Mouse (Mus musculus) intestine, embryonic 14.5 days (tissue): ENCODE data around the gene Olfr1411. TPM values are rescaled to one million over a fixed set of nuclear protein-coding genes. Genes with fewer than 3 reads are reported as not detected.

ENCODE experiments used
- ATAC-seq: fragments of 200-750 bp; cut with Nextera tagmentation; replicated peaks from 2 replicates; pipeline ENCODE4 v1.8.0; 2017; ENCODE audit warnings: low read depth, moderate number of reproducible peaks, moderate TSS enrichment, moderate library complexity; ENCODE audit not compliant: low FRiP score, low TSS enrichment
- DNase-seq: peaks from one replicate; pipeline ENCODE4 v3.0.0-alpha.2; 2018; ENCODE audit warnings: low spot score
- H3K27ac ChIP-seq: fragments of 300-500 bp; sonication (generic); 2 replicates; pipeline ENCODE4 v1.5.1; 2014; ENCODE audit warnings: low read depth, mild to moderate bottlenecking, control low read depth
- H3K27me3 ChIP-seq: fragments of 300-500 bp; sonication (generic); replicated peaks from 2 replicates; pipeline ENCODE4 v1.6.1; 2014; ENCODE audit warnings: low read length, control low read depth; ENCODE audit not compliant: control insufficient read depth, insufficient read depth
- H3K36me3 ChIP-seq: fragments of 300-500 bp; sonication (generic); 2 replicates; pipeline ENCODE4 v1.6.1; 2014; ENCODE audit warnings: low read length, control low read depth; ENCODE audit not compliant: control insufficient read depth, insufficient read depth
- H3K4me1 ChIP-seq: fragments of 300-500 bp; sonication (generic); replicated peaks from 2 replicates; pipeline ENCODE4 v1.6.1; 2014; ENCODE audit warnings: low read length, control low read depth, mixed read lengths; ENCODE audit not compliant: control insufficient read depth, insufficient read depth
- H3K4me2 ChIP-seq: fragments of 300-500 bp; sonication (generic); 2 replicates; pipeline ENCODE4 v1.6.1; 2014; ENCODE audit warnings: low read length
- H3K4me3 ChIP-seq: fragments of 300-500 bp; sonication (generic); 2 replicates; pipeline ENCODE4 v1.5.1; 2014; ENCODE audit warnings: low read depth, low read length, control low read depth, mixed read lengths
- H3K9ac ChIP-seq: fragments of 300-500 bp; sonication (generic); 2 replicates; pipeline ENCODE4 v1.6.1; 2014; ENCODE audit warnings: mild to moderate bottlenecking, low read length
- H3K9me3 ChIP-seq: fragments of 300-500 bp; sonication (generic); 2 replicates; pipeline ENCODE4 v1.6.1; 2016; ENCODE audit warnings: low read length, control low read depth; ENCODE audit not compliant: control insufficient read depth
- WGBS: fragments of 180-500 bp; shearing (Covaris S2); extraction: QIAGEN DNeasy Blood & Tissue Kit; methylation state at CpG from one replicate; pipeline ENCODE4 v1.1.7; 2014; 5-methylcytosine and 5-hydroxymethylcytosine counted together
- polyA plus RNA-seq: library from polyadenylated mRNA; unstranded; fragments of >200 nt; fragmentation: Nextera tagmentation; extraction: Ambion mirVana; gene quantifications from 2 replicates; pipeline ENCODE4 v1.2.1, GENCODE M21; 2014

Olfr1411 gene
- polyA plus RNA-seq, 1 experiment from 2014 or later: not detected

DNA sequence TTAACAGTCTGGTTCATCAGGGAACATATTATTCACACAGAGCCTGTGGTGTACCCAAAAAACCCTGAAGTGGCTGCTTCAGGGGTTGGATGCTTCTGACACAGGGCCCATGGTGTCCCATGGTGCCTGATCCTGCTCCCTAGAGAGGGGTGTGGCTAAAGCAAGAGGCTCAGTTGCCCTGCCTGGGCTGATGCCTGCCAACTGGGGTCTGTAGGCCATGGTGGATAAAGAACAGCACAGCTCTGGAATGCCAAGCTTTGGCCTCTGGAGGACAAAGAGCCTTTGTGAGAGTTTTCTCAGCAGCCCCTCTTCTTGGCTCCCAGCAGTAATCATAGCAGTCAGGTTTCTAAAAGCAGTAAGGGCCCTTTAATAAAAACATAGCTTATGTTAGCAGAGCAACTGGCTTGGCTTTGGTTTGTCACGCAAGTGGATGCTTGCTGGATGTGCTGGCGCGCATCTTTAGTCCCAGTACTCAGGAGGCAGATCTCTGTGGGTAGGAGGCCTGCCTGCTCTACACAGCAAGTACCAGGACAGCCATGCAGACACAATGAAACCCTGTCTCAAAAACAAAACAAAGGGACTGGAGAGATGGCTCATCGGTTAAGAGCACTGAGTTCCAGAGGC lies 40.9 kb downstream of the Olfr1411 start:
- no peaks in the 10 kb centered on the region for H3K27me3 ChIP-seq
- no peaks in the 10 kb centered on the region for H3K9me3 ChIP-seq
- peaks cover 36% of the 10 kb centered on the region for H3K36me3 ChIP-seq
- peak; percentile 46 for DNase-seq
- no peak; the same call in 1 of the 2 replicates for ATAC-seq
- WGBS: 77% methylated on average over 4 of the region's 4 CpGs
- H3K4me2 ChIP-seq: no peak overlapping the region
- H3K27ac ChIP-seq: no peak overlapping the region
- H3K4me3 ChIP-seq: no peak overlapping the region
- no peak overlapping the region for H3K9ac ChIP-seq
- no peaks in the 10 kb centered on the region; the same call in 1 of the 2 replicates for H3K4me1 ChIP-seq

DNA sequence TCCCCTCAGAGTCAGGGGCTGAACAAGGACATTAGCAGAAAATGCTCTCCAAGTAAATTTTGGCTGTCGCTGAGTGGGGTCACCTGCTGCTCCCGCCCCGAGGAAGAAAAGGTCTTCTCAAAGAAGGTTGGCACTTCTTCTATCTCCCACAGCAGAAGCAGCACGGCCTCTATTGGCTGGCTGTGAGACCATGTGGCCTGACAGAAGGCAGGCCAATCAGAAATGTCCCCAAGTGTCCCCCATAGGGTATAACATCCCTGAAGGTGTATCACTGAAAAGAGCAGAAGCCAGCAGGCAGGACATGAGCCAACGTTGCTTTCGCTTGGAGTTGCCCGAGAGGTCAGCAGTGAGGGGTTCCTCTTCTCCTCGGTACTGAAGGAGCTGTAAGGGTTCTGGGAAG lies 41.8 kb downstream of the Olfr1411 start:
- DNase-seq (no peak), ATAC-seq (no peak)
- 83% methylated on average over 8 of the region's 8 CpGs for WGBS
- Histone ChIP-seq H3K4me3 (no peak overlapping the region), H3K9me3 (no peaks in the 10 kb centered on the region), H3K4me2 (no peak overlapping the region), H3K36me3 (peaks cover 36% of the 10 kb centered on the region), H3K4me1 (peaks cover 8% of the 10 kb centered on the region), H3K27me3 (no peaks in the 10 kb centered on the region), H3K27ac (no peak overlapping the region), H3K9ac (no peak overlapping the region)

DNA sequence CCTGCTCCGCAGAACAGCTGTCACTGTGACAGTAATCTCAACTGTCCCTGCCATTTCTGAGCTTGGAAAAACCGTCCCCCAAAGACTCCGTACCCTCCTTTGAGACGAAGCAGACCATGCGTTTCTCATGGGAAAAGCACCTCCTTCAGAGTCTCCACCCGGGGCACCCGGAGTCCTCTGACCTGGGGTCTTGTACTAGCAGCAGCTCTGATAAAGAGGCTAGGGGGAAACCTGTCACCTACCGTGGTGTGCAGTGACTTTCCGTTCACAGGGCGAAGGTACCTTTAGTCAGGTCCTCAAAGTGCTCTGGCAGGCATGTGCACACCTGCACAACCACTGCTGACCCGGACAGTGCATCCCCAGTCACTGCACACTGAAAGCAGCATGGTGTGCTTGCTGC lies 42.5 kb downstream of the Olfr1411 start:
- Histone ChIP-seq H3K27me3 (no peaks in the 10 kb centered on the region), H3K4me1 (peaks cover 10% of the 10 kb centered on the region), H3K9ac (no peak overlapping the region), H3K4me3 (no peak overlapping the region), H3K4me2 (no peak overlapping the region), H3K27ac (no peak overlapping the region), H3K36me3 (peaks cover 36% of the 10 kb centered on the region), H3K9me3 (no peaks in the 10 kb centered on the region)
- peak; percentile 33 for DNase-seq
- 92% methylated on average over 11 of the region's 11 CpGs for WGBS
- no peak for ATAC-seq

DNA sequence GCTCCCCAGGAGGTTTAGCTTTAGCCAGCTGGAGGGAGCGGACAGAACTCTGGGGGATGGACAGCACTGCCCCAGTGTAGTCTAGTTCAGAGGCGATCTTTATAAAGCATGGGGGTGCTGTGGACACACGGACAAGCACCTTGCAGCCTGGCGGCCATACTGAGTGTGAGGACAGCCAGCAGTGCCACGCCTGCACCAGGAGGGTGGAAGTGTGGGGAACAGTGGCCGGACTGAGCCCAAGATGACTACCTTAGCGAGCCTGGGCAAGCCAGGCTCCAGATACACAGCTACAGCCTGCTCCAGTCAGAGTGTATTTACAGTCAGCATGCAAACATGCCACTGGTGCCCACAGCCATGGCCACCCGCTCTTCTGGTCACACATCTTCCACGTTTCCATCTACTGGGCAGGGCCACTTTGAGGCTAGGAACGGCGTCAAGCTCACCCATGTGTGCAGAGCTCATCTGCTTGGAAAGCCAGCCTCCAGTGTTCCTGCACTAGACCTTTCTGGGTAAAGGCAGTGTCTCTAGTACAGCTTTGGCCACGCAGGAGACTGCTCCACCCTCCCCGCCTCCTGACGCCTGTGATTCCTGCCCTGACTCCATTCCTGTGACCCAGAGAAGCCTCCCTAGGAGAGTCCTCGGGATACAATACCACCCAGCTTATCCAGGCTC lies 43.4 kb downstream of the Olfr1411 start:
- ATAC-seq: no peak
- Histone ChIP-seq H3K9ac (no peak overlapping the region), H3K27ac (no peak overlapping the region), H3K27me3 (no peaks in the 10 kb centered on the region), H3K4me3 (no peak overlapping the region), H3K9me3 (no peaks in the 10 kb centered on the region), H3K4me2 (no peak overlapping the region), H3K36me3 (peaks cover 36% of the 10 kb centered on the region), H3K4me1 (peaks cover 13% of the 10 kb centered on the region)
- DNase-seq: peak; percentile 31
- 91% methylated on average over 15 of the region's 15 CpGs for WGBS

DNA sequence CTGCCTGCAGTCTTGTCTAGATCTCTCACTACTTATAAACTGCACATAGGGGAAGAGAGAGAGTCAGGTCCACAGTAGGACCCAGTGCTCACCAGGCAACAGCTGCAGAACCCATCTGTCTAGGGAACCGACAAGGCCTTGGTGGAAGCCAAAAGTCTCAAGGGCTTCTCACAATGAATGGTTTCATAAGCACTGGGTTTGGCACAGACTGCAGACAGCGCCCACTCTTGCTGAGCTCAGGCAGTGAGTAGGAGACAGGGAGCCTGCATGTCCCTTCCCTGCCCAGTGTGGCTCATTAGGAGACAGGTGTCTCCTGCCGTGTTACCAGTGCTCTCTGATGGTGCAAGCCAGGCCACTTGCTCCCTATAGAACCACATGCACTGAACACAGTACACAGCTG lies 44.0 kb downstream of the Olfr1411 start:
- H3K4me3 ChIP-seq: no peak overlapping the region
- DNase-seq: peak; percentile 31
- H3K36me3 ChIP-seq: peaks cover 36% of the 10 kb centered on the region
- H3K9ac ChIP-seq: no peak overlapping the region
- H3K4me2 ChIP-seq: no peak overlapping the region
- ATAC-seq: no peak
- no peaks in the 10 kb centered on the region for H3K27me3 ChIP-seq
- H3K9me3 ChIP-seq: no peaks in the 10 kb centered on the region
- peaks cover 13% of the 10 kb centered on the region for H3K4me1 ChIP-seq
- H3K27ac ChIP-seq: no peak overlapping the region
- WGBS: 93% methylated on average over 3 of the region's 3 CpGs

DNA sequence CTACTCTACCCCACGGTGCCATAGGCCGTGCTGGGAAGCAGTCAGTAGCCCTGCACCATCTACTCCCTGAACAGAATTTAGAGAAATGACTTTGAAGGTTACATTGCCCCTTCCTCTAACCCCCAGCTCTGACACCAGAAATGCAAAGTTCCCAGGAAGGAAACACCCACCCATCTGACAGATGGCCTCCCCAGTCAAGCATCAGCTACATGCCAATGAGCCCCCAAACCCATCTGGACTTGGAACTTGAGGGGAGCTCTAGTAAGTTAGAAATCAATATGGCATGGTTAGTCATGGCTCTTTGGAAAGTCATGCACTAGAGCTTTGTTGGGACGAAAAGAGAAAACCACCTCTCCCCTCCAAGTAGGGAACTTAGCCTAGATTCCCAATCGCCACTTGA lies 44.5 kb downstream of the Olfr1411 start:
- Histone ChIP-seq H3K4me1 (peaks cover 13% of the 10 kb centered on the region), H3K27me3 (no peaks in the 10 kb centered on the region), H3K27ac (no peak overlapping the region), H3K9ac (no peak overlapping the region), H3K4me2 (no peak overlapping the region), H3K36me3 (peaks cover 36% of the 10 kb centered on the region), H3K9me3 (no peaks in the 10 kb centered on the region), H3K4me3 (no peak overlapping the region)
- ATAC-seq: no peak
- 95% methylated on average over 4 of the region's 4 CpGs for WGBS
- DNase-seq: no peak

DNA sequence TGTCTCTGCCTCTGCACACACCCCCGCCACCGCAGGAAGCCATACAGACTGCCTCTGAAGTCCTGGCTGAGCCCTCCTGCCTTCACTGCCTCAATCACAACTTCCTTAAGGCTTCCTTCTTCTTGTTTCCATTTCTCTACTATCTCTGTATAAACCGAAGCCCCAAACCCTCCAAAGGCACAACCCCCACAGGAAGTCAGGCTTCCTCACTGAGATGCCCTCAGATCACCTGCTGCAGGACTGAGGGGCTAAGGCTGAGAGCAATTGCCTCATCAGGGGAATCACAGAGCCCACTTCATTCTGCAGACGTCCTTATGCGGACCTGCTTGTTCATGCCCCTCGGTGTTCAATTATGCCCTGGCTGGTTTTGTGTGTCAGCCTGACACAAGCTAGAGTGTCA lies 46.2 kb downstream of the Olfr1411 start:
- H3K27ac ChIP-seq: no peak overlapping the region
- ATAC-seq (no peak), DNase-seq (peak; percentile 44)
- no peaks in the 10 kb centered on the region for H3K9me3 ChIP-seq
- no peaks in the 10 kb centered on the region for H3K27me3 ChIP-seq
- H3K4me1 ChIP-seq: peaks cover 13% of the 10 kb centered on the region
- peak overlapping the region; percentile 98; the same call in 1 of the 2 replicates for H3K4me2 ChIP-seq
- no peak overlapping the region for H3K4me3 ChIP-seq
- 89% methylated on average over 6 of the region's 6 CpGs for WGBS
- H3K36me3 ChIP-seq: peaks cover 32% of the 10 kb centered on the region
- no peak overlapping the region for H3K9ac ChIP-seq

DNA sequence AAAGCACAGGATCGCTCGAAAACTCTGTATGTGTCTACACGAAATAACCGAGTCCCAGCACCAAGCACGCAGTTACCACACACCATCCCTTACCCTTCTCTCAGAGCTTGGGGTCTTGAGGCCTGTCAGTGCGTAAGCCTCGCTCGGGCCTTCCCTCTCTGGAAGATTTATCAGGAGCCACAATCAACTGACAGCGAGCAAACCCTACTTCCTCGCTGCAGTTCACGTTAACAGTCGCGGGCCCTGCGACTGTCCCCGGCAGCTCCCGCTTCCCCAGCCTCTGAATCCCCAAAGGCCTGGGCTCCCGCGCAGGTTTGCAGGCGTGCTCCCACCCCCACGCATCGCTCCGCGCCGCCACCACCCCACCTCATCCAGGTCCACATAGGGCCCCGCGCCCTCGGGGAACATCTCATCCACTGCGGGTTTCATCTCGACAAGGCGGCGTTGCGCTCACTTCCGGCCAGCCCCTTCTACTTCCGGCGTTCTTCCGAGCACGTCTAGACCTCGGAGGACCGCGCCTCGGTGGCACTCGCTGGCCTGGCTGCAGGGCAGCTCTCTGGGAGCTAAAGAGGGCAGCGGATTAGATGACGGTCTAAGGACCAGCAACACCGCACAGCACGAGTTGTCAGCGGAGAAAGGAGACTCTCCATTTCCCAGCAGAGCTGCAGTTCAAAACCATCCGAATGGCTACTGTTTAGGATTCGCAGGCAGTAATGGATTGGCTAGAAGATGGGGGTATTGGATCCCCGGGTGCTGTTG lies 47.5 kb downstream of the Olfr1411 start, which contains the start of gene Cops9:
TSS of gene Cops9 (minus strand) at position 472 of the 759 bp plus-strand sequence.
- H3K9me3 ChIP-seq: no peaks in the 10 kb centered on the region
- WGBS: 1% methylated on average over 50 of the region's 50 CpGs
- DNase-seq: peak; percentile 97
- peak within 1 kb of the TSS; percentile 91 for H3K9ac ChIP-seq
- H3K36me3 ChIP-seq: peaks cover 19% of the 10 kb centered on the region
- peak within 1 kb of the TSS; percentile 97 for H3K4me3 ChIP-seq
- H3K27ac ChIP-seq: peak within 1 kb of the TSS; percentile 54; the same call in 1 of the 2 replicates
- H3K27me3 ChIP-seq: no peaks in the 10 kb centered on the region
- peaks cover 13% of the 10 kb centered on the region for H3K4me1 ChIP-seq
- peak; percentile 92 for ATAC-seq
- H3K4me2 ChIP-seq: peak within 1 kb of the TSS; percentile 98
